Mouse (Mus musculus): ENCODE results near the gene Frmpd3. TPM values are rescaled to one million over a fixed set of nuclear protein-coding genes. Genes with fewer than 3 reads are reported as not detected.
A peak's percentile ranks its signal among the peaks of the same experiment; 100 is the strongest.
"Not testable (repeated sequence)": the region's sequence is repeated elsewhere in the genome, so short reads cannot be mapped to it uniquely, and the experiment has no call there.

The Frmpd3 gene
- 0.56 and 0.62 TPM in 2 replicates for polyA plus RNA-seq (2014; fragmentation: Nextera tagmentation; extraction: Ambion mirVana)

DNA sequence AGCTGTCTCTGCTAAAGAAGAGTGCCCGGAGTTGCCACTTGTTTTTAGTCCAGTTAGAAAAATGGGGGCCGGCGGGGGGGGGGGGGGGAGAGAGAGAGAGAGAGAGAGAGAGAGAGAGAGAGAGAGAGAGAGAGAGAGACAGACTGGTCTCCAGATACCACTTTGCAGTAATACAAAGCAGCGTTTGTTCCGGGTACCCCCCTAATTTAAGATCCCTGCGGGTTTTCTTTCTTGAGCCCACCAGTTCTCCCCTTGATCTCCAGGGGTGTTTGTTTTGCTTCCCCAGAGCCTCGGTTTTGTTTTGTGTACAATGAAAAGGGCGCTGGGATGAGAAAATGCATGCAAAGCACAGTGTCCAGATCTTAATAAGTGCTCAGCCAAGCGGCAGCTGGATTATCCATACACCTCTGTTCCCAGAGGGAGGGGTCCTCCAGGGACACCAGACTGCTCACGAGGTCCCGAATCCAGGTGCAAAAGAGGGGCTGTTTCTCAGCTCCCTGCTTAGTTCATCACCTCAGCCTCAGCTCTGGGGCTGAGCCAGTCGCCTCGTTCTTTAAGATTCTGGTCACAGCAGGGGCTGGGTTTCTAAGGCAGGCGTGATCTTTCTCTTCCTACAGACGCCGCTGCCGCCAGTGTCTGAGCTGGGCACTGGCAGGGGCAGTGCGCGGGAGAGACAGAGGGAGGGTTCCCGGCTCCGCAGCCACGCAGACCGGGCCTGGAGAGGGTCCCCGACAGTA, at the start of gene Frmpd3:
Gene Frmpd3 (plus strand): TSS at position 608 of the 737 bp plus-strand sequence.
- 18% methylated on average over 23 of the region's 24 CpGs for WGBS
- peak; percentile 30 for DNase-seq (ENCODE audit: low spot score)
- peak; percentile 81; the same call in 1 of the 2 replicates for ATAC-seq (replicated peaks; ENCODE audit: insufficient number of reproducible peaks, low FRiP score, low TSS enrichment, low read depth)
- Histone ChIP-seq H3K4me3 (ENCODE audit: low read depth, low read length) (peak within 1 kb of the TSS; percentile 31), H3K36me3 (replicated peaks; ENCODE audit: control insufficient read depth, insufficient read depth, low read depth, low read length) (no peaks in the 10 kb centered on the region), H3K27me3 (ENCODE audit: control insufficient read depth, insufficient read depth, low read length) (peaks cover 6% of the 10 kb centered on the region; the same call in 1 of the 2 replicates), H3K9ac (replicated peaks; ENCODE audit: low read length) (peak within 1 kb of the TSS; percentile 50), H3K4me2 (ENCODE audit: low read depth, low read length) (peak within 1 kb of the TSS; percentile 57), H3K27ac (replicated peaks; ENCODE audit: low read depth, low read length) (no peak within 1 kb of the TSS), H3K4me1 (ENCODE audit: control insufficient read depth, insufficient read depth, low read length) (no peaks in the 10 kb centered on the region), H3K9me3 (replicated peaks; ENCODE audit: control insufficient read depth, low read length) (no peaks in the 10 kb centered on the region)

GRCm38 (mm10) chrX:140303731-140304130, 38.3 kb upstream of the Frmpd3 start:
- DNase-seq (ENCODE audit: low spot score) (peak; percentile 68), ATAC-seq (replicated peaks; ENCODE audit: insufficient number of reproducible peaks, low FRiP score, low TSS enrichment, low read depth) (peak; percentile 67; the same call in 1 of the 2 replicates)
- Histone ChIP-seq H3K4me2 (ENCODE audit: low read depth, low read length) (no peak overlapping the region), H3K27me3 (ENCODE audit: control insufficient read depth, insufficient read depth, low read length) (no peaks in the 10 kb centered on the region), H3K9ac (replicated peaks; ENCODE audit: low read length) (no peak overlapping the region), H3K4me3 (ENCODE audit: low read depth, low read length) (no peak overlapping the region), H3K36me3 (replicated peaks; ENCODE audit: control insufficient read depth, insufficient read depth, low read depth, low read length) (no peaks in the 10 kb centered on the region), H3K27ac (replicated peaks; ENCODE audit: low read depth, low read length) (no peak overlapping the region), H3K4me1 (ENCODE audit: control insufficient read depth, insufficient read depth, low read length) (no peaks in the 10 kb centered on the region), H3K9me3 (replicated peaks; ENCODE audit: control insufficient read depth, low read length) (no peaks in the 10 kb centered on the region)
- 40% methylated on average over 4 of the region's 4 CpGs for WGBS

DNA sequence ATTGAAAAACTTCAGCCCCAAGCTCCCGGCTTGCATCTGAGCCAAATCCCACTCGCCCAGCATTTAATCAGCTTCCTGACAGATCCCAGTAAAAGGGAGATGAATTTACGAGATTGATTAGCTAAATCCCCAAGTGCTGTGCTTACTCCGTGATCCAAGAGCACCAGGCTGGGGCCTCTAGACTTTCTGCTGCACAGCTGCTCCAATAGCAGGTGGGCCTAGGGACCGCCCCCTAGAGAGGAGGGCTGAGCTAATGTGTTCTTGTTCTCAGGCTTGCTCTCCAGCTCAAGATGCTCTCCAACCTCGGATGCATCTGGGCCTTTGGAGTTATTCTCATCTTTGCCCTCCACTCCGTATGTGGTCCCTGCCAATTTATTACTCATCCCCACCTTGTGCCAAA, 36.4 kb upstream of the Frmpd3 start:
- no peaks in the 10 kb centered on the region for H3K4me1 ChIP-seq (ENCODE audit: control insufficient read depth, insufficient read depth, low read length)
- peaks cover 4% of the 10 kb centered on the region; the same call in 1 of the 2 replicates for H3K27me3 ChIP-seq (ENCODE audit: control insufficient read depth, insufficient read depth, low read length)
- no peak overlapping the region for H3K4me3 ChIP-seq (ENCODE audit: low read depth, low read length)
- H3K9ac ChIP-seq (replicated peaks; ENCODE audit: low read length), result no peak overlapping the region
- H3K27ac ChIP-seq (replicated peaks; ENCODE audit: low read depth, low read length), result no peak overlapping the region
- ATAC-seq (replicated peaks; ENCODE audit: insufficient number of reproducible peaks, low FRiP score, low TSS enrichment, low read depth) (no peak), DNase-seq (ENCODE audit: low spot score) (no peak)
- H3K4me2 ChIP-seq (ENCODE audit: low read depth, low read length), result no peak overlapping the region
- H3K9me3 ChIP-seq (replicated peaks; ENCODE audit: control insufficient read depth, low read length), result no peaks in the 10 kb centered on the region
- WGBS, result 80% methylated on average over 7 of the region's 7 CpGs
- no peaks in the 10 kb centered on the region for H3K36me3 ChIP-seq (replicated peaks; ENCODE audit: control insufficient read depth, insufficient read depth, low read depth, low read length)

DNA sequence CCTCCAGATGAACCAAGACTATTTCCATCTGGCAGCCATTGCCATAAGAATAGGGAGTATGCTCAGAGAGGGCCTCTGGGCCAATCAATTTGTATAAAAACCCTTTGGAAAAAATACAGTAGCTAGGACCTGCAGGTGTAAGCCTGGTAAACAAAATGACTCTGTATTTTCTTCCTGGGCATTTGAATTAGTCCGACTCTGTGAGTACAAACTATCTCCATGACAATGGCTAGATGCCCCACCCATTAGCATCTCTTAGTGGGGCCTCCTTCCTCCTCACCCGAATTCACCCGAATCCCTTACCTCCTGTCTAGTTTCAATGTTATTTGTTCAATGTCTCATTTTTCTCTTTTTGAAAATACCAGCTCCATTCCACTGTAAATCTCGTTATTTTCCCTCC, 24.1 kb upstream of the Frmpd3 start:
- Histone ChIP-seq H3K9me3 (replicated peaks; ENCODE audit: control insufficient read depth, low read length) (no peaks in the 10 kb centered on the region), H3K27me3 (ENCODE audit: control insufficient read depth, insufficient read depth, low read length) (no peaks in the 10 kb centered on the region), H3K27ac (replicated peaks; ENCODE audit: low read depth, low read length) (no peak overlapping the region), H3K4me1 (ENCODE audit: control insufficient read depth, insufficient read depth, low read length) (no peaks in the 10 kb centered on the region), H3K4me3 (ENCODE audit: low read depth, low read length) (no peak overlapping the region), H3K9ac (replicated peaks; ENCODE audit: low read length) (no peak overlapping the region), H3K36me3 (replicated peaks; ENCODE audit: control insufficient read depth, insufficient read depth, low read depth, low read length) (no peaks in the 10 kb centered on the region), H3K4me2 (ENCODE audit: low read depth, low read length) (no peak overlapping the region)
- no peak for DNase-seq (ENCODE audit: low spot score)
- WGBS, result 75% methylated on average over 4 of the region's 4 CpGs
- no peak for ATAC-seq (replicated peaks; ENCODE audit: insufficient number of reproducible peaks, low FRiP score, low TSS enrichment, low read depth)

GRCm38 (mm10) chrX:140319131-140319530, 22.9 kb upstream of the Frmpd3 start:
- ATAC-seq (replicated peaks; ENCODE audit: insufficient number of reproducible peaks, low FRiP score, low TSS enrichment, low read depth) (no peak), DNase-seq (ENCODE audit: low spot score) (no peak)
- Histone ChIP-seq H3K9ac (replicated peaks; ENCODE audit: low read length) (no peak overlapping the region), H3K36me3 (replicated peaks; ENCODE audit: control insufficient read depth, insufficient read depth, low read depth, low read length) (no peaks in the 10 kb centered on the region), H3K4me3 (ENCODE audit: low read depth, low read length) (no peak overlapping the region), H3K27ac (replicated peaks; ENCODE audit: low read depth, low read length) (no peak overlapping the region), H3K4me2 (ENCODE audit: low read depth, low read length) (no peak overlapping the region), H3K4me1 (ENCODE audit: control insufficient read depth, insufficient read depth, low read length) (no peaks in the 10 kb centered on the region), H3K27me3 (ENCODE audit: control insufficient read depth, insufficient read depth, low read length) (no peaks in the 10 kb centered on the region), H3K9me3 (replicated peaks; ENCODE audit: control insufficient read depth, low read length) (no peaks in the 10 kb centered on the region)
- 79% methylated on average over 6 of the region's 6 CpGs for WGBS

DNA sequence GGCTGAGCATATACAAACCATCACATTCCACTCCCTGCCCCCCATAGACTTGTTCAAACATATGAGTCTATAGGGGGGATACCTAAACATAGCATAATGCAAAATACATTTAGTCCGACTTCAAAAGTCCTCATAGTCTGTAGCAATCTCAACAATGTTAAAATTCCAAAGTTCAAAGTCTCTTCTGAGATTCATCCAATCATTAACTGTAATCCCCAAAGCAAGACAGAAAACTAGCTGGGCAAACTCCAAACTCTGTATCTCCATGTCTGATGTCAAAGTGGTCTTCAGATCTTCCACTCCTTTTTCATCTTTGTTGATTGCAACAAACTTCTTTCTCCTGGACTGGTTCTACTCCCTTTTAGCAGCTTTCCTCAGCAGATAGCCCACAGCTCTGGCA, 21.4 kb upstream of the Frmpd3 start:
- not testable (repeated sequence) for H3K27me3 ChIP-seq (ENCODE audit: control insufficient read depth, insufficient read depth, low read length); H3K36me3 ChIP-seq (replicated peaks; ENCODE audit: control insufficient read depth, insufficient read depth, low read depth, low read length); DNase-seq (ENCODE audit: low spot score); H3K4me3 ChIP-seq (ENCODE audit: low read depth, low read length); H3K4me2 ChIP-seq (ENCODE audit: low read depth, low read length); H3K9me3 ChIP-seq (replicated peaks; ENCODE audit: control insufficient read depth, low read length); H3K4me1 ChIP-seq (ENCODE audit: control insufficient read depth, insufficient read depth, low read length); ATAC-seq (replicated peaks; ENCODE audit: insufficient number of reproducible peaks, low FRiP score, low TSS enrichment, low read depth); H3K27ac ChIP-seq (replicated peaks; ENCODE audit: low read depth, low read length); H3K9ac ChIP-seq (replicated peaks; ENCODE audit: low read length)
- 90% methylated on average over 1 of the region's 1 CpGs for WGBS

GRCm38 (mm10) chrX:140342393-140343163, 515 bp downstream of the Frmpd3 start:
- no peaks in the 10 kb centered on the region for H3K9me3 ChIP-seq (replicated peaks; ENCODE audit: control insufficient read depth, low read length)
- peak; percentile 1 for DNase-seq (ENCODE audit: low spot score)
- 0 out of 2 replicates have a peak, but pooled peaks have one; percentile 52 for ATAC-seq (replicated peaks; ENCODE audit: insufficient number of reproducible peaks, low FRiP score, low TSS enrichment, low read depth)
- 17% methylated on average over 23 of the region's 25 CpGs for WGBS
- H3K9ac ChIP-seq (replicated peaks; ENCODE audit: low read length), result peak overlapping the region; percentile 50
- H3K4me2 ChIP-seq (ENCODE audit: low read depth, low read length), result peak overlapping the region; percentile 57
- H3K27me3 ChIP-seq (ENCODE audit: control insufficient read depth, insufficient read depth, low read length), result peaks cover 6% of the 10 kb centered on the region; the same call in 1 of the 2 replicates
- H3K4me1 ChIP-seq (ENCODE audit: control insufficient read depth, insufficient read depth, low read length), result no peaks in the 10 kb centered on the region
- H3K4me3 ChIP-seq (ENCODE audit: low read depth, low read length), result peak overlapping the region; percentile 31
- H3K27ac ChIP-seq (replicated peaks; ENCODE audit: low read depth, low read length), result no peak overlapping the region
- no peaks in the 10 kb centered on the region for H3K36me3 ChIP-seq (replicated peaks; ENCODE audit: control insufficient read depth, insufficient read depth, low read depth, low read length)

DNA sequence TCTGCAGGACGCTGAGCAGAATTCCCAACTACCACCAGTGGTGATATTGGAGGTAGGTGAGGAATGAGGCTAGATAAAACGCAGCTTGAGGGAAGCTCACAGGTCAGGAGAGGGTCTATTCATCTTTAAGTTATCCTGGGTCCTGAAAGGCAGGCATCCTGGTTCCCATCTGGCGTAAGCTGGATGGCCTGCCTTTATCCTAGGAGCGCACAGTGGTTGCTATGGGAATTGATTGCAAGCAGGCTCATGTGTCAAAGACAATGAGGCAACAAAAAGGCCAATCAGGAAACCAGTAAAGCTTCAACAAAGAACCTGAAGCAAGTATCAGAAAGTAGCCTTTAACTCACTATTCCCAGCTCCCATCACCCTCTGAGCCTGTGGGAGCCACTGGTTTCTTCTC, 33.6 kb downstream of the Frmpd3 start:
- DNase-seq (ENCODE audit: low spot score) (peak; percentile 26), ATAC-seq (replicated peaks; ENCODE audit: insufficient number of reproducible peaks, low FRiP score, low TSS enrichment, low read depth) (no peak)
- no peak overlapping the region for H3K4me3 ChIP-seq (ENCODE audit: low read depth, low read length)
- 34% methylated on average over 4 of the region's 4 CpGs for WGBS
- H3K27ac ChIP-seq (replicated peaks; ENCODE audit: low read depth, low read length), result no peak overlapping the region
- H3K9ac ChIP-seq (replicated peaks; ENCODE audit: low read length), result no peak overlapping the region
- no peaks in the 10 kb centered on the region for H3K36me3 ChIP-seq (replicated peaks; ENCODE audit: control insufficient read depth, insufficient read depth, low read depth, low read length)
- no peaks in the 10 kb centered on the region for H3K9me3 ChIP-seq (replicated peaks; ENCODE audit: control insufficient read depth, low read length)
- no peak overlapping the region for H3K4me2 ChIP-seq (ENCODE audit: low read depth, low read length)
- H3K4me1 ChIP-seq (ENCODE audit: control insufficient read depth, insufficient read depth, low read length), result no peaks in the 10 kb centered on the region
- no peaks in the 10 kb centered on the region for H3K27me3 ChIP-seq (ENCODE audit: control insufficient read depth, insufficient read depth, low read length)
